8 mouse cellular contexts compared by ENCODE assay signal in genomic region chr19:43387071-43387770, GRCm38 (mm10). TPM values are rescaled to one million over a fixed set of nuclear protein-coding genes. Genes with fewer than 3 reads are reported as not detected.
A peak's percentile ranks its signal among the peaks of the same experiment; 100 is the strongest.
DNase-seq lines count a peak whose midpoint lies in the region; ATAC-seq and TF ChIP-seq lines count a peak whose summit lies in the region.

No protein-coding gene starts in this region.

- no peak for ATAC-seq in lung, embryonic 14.5 days (ENCODE audit: insufficient read depth)
- ATAC-seq in forebrain, embryonic 15.5 days (replicated peaks): no peak
- no peak for ATAC-seq in limb, embryonic 14.5 days (ENCODE audit: low FRiP score, low read depth)
- no peak for ATAC-seq in stomach, embryonic 15.5 days (ENCODE audit: insufficient read depth, low FRiP score, low read depth)
- ATAC-seq in frontal cortex, adult (ENCODE audit: low TSS enrichment): no peak

- 2% methylated on average over 14 of the region's 14 CpGs for WGBS in lung, embryonic 14.5 days
- WGBS in forebrain, embryonic 15.5 days: 1% methylated on average over 14 of the region's 14 CpGs
- 2% methylated on average over 14 of the region's 14 CpGs for WGBS in limb, embryonic 14.5 days
- WGBS in stomach, embryonic 15.5 days: 2% methylated on average over 14 of the region's 14 CpGs

- H3K4me1 ChIP-seq in lung, embryonic 14.5 days (ENCODE audit: insufficient read depth): 0 out of 2 replicates have a peak, but pooled peaks cover 3% of the 10 kb centered on the region
- H3K4me1 ChIP-seq in forebrain, embryonic 15.5 days: peaks cover 31% of the 10 kb centered on the region
- peaks cover 17% of the 10 kb centered on the region for H3K4me1 ChIP-seq in limb, embryonic 14.5 days (ENCODE audit: control insufficient read depth, insufficient read depth, low read length)
- no peaks in the 10 kb centered on the region for H3K4me1 ChIP-seq in stomach, embryonic 15.5 days

- H3K9me3 ChIP-seq in lung, embryonic 14.5 days (ENCODE audit: low read depth, low read length): no peaks in the 10 kb centered on the region
- no peaks in the 10 kb centered on the region for H3K9me3 ChIP-seq in forebrain, embryonic 15.5 days
- H3K9me3 ChIP-seq in limb, embryonic 14.5 days (ENCODE audit: control insufficient read depth, low read length): no peaks in the 10 kb centered on the region
- no peaks in the 10 kb centered on the region for H3K9me3 ChIP-seq in stomach, embryonic 15.5 days

- H3K27ac ChIP-seq in lung, embryonic 14.5 days (ENCODE audit: low read depth): peak overlapping the region; percentile 60
- no peak overlapping the region for H3K27ac ChIP-seq in forebrain, embryonic 15.5 days (replicated peaks)
- peak overlapping the region; percentile 65 for H3K27ac ChIP-seq in limb, embryonic 14.5 days (replicated peaks; ENCODE audit: low read depth, low read length)
- 0 out of 2 replicates have a peak overlapping the region, but pooled peaks have one; percentile 4 for H3K27ac ChIP-seq in stomach, embryonic 15.5 days

- peak overlapping the region; percentile 67 for H3K4me2 ChIP-seq in lung, embryonic 14.5 days
- H3K4me2 ChIP-seq in forebrain, embryonic 15.5 days (replicated peaks): peak overlapping the region; percentile 47
- H3K4me2 ChIP-seq in limb, embryonic 14.5 days (replicated peaks; ENCODE audit: low read depth, low read length, severe bottlenecking): peak overlapping the region; percentile 76
- H3K4me2 ChIP-seq in stomach, embryonic 15.5 days: peak overlapping the region; percentile 56

- no peaks in the 10 kb centered on the region for H3K36me3 ChIP-seq in lung, embryonic 14.5 days (ENCODE audit: insufficient read depth)
- H3K36me3 ChIP-seq in forebrain, embryonic 15.5 days: no peaks in the 10 kb centered on the region
- H3K36me3 ChIP-seq in limb, embryonic 14.5 days (ENCODE audit: control insufficient read depth, insufficient read depth, low read length): no peaks in the 10 kb centered on the region
- no peaks in the 10 kb centered on the region for H3K36me3 ChIP-seq in stomach, embryonic 15.5 days

- DNase-seq in lung, embryonic 14.5 days: peak; percentile 40
- DNase-seq in lung, postnatal 36 days: no peak
- DNase-seq in limb, embryonic 14.5 days (ENCODE audit: low spot score): no peak
- no peak for DNase-seq in cerebellum, adult 8-10 months
- DNase-seq in left cerebral cortex, postnatal 36 days (ENCODE audit: low spot score in 2 of 2): no peak

- H3K27me3 ChIP-seq in lung, embryonic 14.5 days (ENCODE audit: insufficient read depth, low read length): peaks cover 51% of the 10 kb centered on the region
- peaks cover 69% of the 10 kb centered on the region for H3K27me3 ChIP-seq in forebrain, embryonic 15.5 days
- peaks cover 38% of the 10 kb centered on the region for H3K27me3 ChIP-seq in limb, embryonic 14.5 days (ENCODE audit: control insufficient read depth, insufficient read depth, low read length)
- H3K27me3 ChIP-seq in stomach, embryonic 15.5 days (replicated peaks): peaks cover 51% of the 10 kb centered on the region

- H3K4me3 ChIP-seq in lung, embryonic 14.5 days (ENCODE audit: low read depth, low read length): peak overlapping the region; percentile 48
- H3K4me3 ChIP-seq in forebrain, embryonic 15.5 days: peak overlapping the region; percentile 32; the same call in 1 of the 2 replicates
- peak overlapping the region; percentile 43 for H3K4me3 ChIP-seq in limb, embryonic 14.5 days (replicated peaks; ENCODE audit: low read length)
- peak overlapping the region; percentile 41 for H3K4me3 ChIP-seq in stomach, embryonic 15.5 days (replicated peaks)

- TF ChIP-seq POLR2A in limb, embryonic 14.5 days (IDR thresholded peaks at IDR 0.05; ENCODE audit: borderline replicate concordance, extremely low read depth, insufficient read depth, insufficient read length): no peak

- peak overlapping the region; percentile 64 for H3K9ac ChIP-seq in lung, embryonic 14.5 days
- H3K9ac ChIP-seq in forebrain, embryonic 15.5 days (replicated peaks): no peak overlapping the region
- H3K9ac ChIP-seq in limb, embryonic 14.5 days (ENCODE audit: low read depth, low read length, severe bottlenecking): peak overlapping the region; percentile 61
- H3K9ac ChIP-seq in stomach, embryonic 15.5 days: no peak overlapping the region

- no peak for TF ChIP-seq CTCF in lung, embryonic 14.5 days (IDR thresholded peaks at IDR 0.05; ENCODE audit: low read depth)

- intact Hi-C loops in left cerebral cortex, postnatal 36 days (cut with DNase I): no loop called here

RNA-seq across cellular contexts. Expression of gene Hpse2, which starts 0.9 kb away (rescaled TPM):
- 9.5 and 11.4 TPM in 2 replicates for polyA plus RNA-seq in lung, embryonic 14.5 days (2014; fragmentation: Nextera tagmentation; extraction: Ambion mirVana)
- polyA plus RNA-seq in forebrain, embryonic 15.5 days (2015; fragmentation: Nextera tagmentation; extraction: Ambion mirVana): 0.05 and 0.22 TPM in 2 replicates
- polyA plus RNA-seq in limb, embryonic 14.5 days (2012; rRNA removed): 4.9 and 5.6 TPM in 2 replicates
- polyA plus RNA-seq in limb, embryonic 14.5 days (2014; fragmentation: Nextera tagmentation; extraction: Ambion mirVana): 4.0 and 8.0 TPM in 2 replicates
- 6.5 and 7.0 TPM in 2 replicates for polyA plus RNA-seq in stomach, embryonic 15.5 days (2015; fragmentation: Nextera tagmentation; extraction: Ambion mirVana)
- total RNA-seq in left cerebral cortex, postnatal 36 days (2021): under 1 TPM; 0.07 to 0.09 TPM

RNA-seq across cellular contexts. Expression of gene Cnnm1, which starts 53.0 kb away (rescaled TPM):
- 0.05 TPM in 1 of 2 replicates, not detected in the other for polyA plus RNA-seq in lung, embryonic 14.5 days (2014; fragmentation: Nextera tagmentation; extraction: Ambion mirVana)
- 1.2 and 1.3 TPM in 2 replicates for polyA plus RNA-seq in forebrain, embryonic 15.5 days (2015; fragmentation: Nextera tagmentation; extraction: Ambion mirVana)
- 3.3 and 4.3 TPM in 2 replicates for polyA plus RNA-seq in limb, embryonic 14.5 days (2012; rRNA removed)
- polyA plus RNA-seq in limb, embryonic 14.5 days (2014; fragmentation: Nextera tagmentation; extraction: Ambion mirVana): 1.3 and 1.7 TPM in 2 replicates
- 0.30 and 0.72 TPM in 2 replicates for polyA plus RNA-seq in stomach, embryonic 15.5 days (2015; fragmentation: Nextera tagmentation; extraction: Ambion mirVana)
- total RNA-seq in left cerebral cortex, postnatal 36 days (2021): 100 to 1,000 TPM in 1 of 2 experiments, 10 to 100 TPM in 1; 99.5 to 113 TPM

Comparison
In these comparisons a context has a peak if more than half of its experiments do, and no peak if none do; other contexts are left out.
1. H3K9ac ChIP-seq: peak in lung, embryonic 14.5 days (single experiment) and limb, embryonic 14.5 days (single experiment); none in forebrain, embryonic 15.5 days (single experiment) and stomach, embryonic 15.5 days (single experiment).
2. Peak in every context shown above with its lines, with median percentiles within 50 percentile points of each other: H3K4me2 ChIP-seq and H3K4me3 ChIP-seq.